Mouse (Mus musculus) kidney, embryonic 14.5 days (tissue): ENCODE measurements at regions not wholly inside any gene's neighbourhood (a gene's known extent, or its start where the extent isn't known, plus 50 kb on each side); places are given as distances from the start of the nearest gene placed in this dataset.

Experiments
- ATAC-seq: fragments of 200-750 bp; cut with Nextera tagmentation; 2 replicates; pipeline ENCODE4 v1.8.0; 2017; ENCODE audit warnings: moderate number of reproducible peaks, mild to moderate bottlenecking, moderate TSS enrichment, moderate library complexity; ENCODE audit not compliant: low FRiP score, low TSS enrichment
- H3K27ac ChIP-seq: fragments of 300-500 bp; sonication (generic); 2 replicates; pipeline ENCODE4 v1.5.1; 2014; ENCODE audit warnings: low read depth, mild to moderate bottlenecking, low read length, moderate library complexity, mixed read lengths
- H3K27me3 ChIP-seq: fragments of 300-500 bp; sonication (generic); 2 replicates; pipeline ENCODE4 v1.6.1; 2014; ENCODE audit warnings: mild to moderate bottlenecking, low read length; ENCODE audit not compliant: control insufficient read depth, insufficient read depth
- H3K36me3 ChIP-seq: fragments of 300-500 bp; sonication (generic); 2 replicates; pipeline ENCODE4 v1.6.1; 2014; ENCODE audit warnings: low read length, mixed read lengths; ENCODE audit not compliant: control insufficient read depth, insufficient read depth
- H3K4me1 ChIP-seq: fragments of 300-500 bp; sonication (generic); 2 replicates; pipeline ENCODE4 v1.6.1; 2014; ENCODE audit warnings: low read length, mixed read lengths; ENCODE audit not compliant: control insufficient read depth, insufficient read depth
- H3K4me2 ChIP-seq: fragments of 300-500 bp; sonication (generic); replicated peaks from 2 replicates; pipeline ENCODE4 v1.6.1; 2014; ENCODE audit warnings: low read depth, mild to moderate bottlenecking, low read length
- H3K4me3 ChIP-seq: fragments of 300-500 bp; sonication (generic); 2 replicates; pipeline ENCODE4 v1.5.1; 2014; ENCODE audit warnings: mild to moderate bottlenecking, low read length
- H3K9ac ChIP-seq: fragments of 300-500 bp; sonication (generic); 2 replicates; pipeline ENCODE4 v1.6.1; 2014; ENCODE audit warnings: low read depth, mild to moderate bottlenecking, low read length, moderate library complexity
- H3K9me3 ChIP-seq: fragments of 300-500 bp; sonication (generic); 2 replicates; pipeline ENCODE4 v1.6.1; 2016; ENCODE audit warnings: low read length; ENCODE audit not compliant: control insufficient read depth
- WGBS: fragments of 180-500 bp; shearing (Covaris S2); extraction: QIAGEN DNeasy Blood & Tissue Kit; methylation state at CpG from one replicate; pipeline ENCODE4 v1.1.7; 2014; 5-methylcytosine and 5-hydroxymethylcytosine counted together

DNA sequence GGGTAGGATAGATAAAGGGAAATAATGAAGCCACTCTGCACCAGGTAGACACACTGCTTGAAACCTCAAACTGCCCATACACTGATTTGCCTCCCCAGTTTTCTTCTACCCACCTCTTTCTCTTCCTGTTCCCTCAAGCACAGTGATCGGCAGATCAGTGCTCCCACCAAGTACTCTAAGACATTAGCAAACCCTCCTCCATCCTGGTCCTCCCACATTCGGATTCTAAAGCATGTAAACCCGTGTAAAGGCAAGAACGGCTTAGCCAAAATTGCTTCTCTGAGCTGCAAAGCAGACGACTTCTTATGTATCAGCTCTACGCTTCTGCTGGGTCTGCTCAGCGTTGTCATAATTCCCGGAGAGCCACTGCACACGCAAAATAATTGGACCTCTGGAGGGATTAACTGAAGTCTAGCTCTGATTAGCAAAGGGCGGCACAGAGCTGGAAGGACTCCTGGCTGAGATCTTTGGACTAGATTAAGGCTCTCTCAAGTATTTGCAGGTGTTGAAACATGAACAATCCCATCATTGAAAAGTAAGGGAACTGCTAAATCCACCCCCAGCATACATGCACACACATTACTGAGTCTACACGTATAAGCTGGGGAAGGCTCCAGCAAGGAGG, 67.2 kb downstream of the Mtx3 start:
- H3K9ac ChIP-seq, result no peak overlapping the region
- no peaks in the 10 kb centered on the region for H3K4me1 ChIP-seq
- no peak for ATAC-seq
- H3K27ac ChIP-seq, result no peak overlapping the region
- no peaks in the 10 kb centered on the region for H3K36me3 ChIP-seq
- no peak overlapping the region for H3K4me3 ChIP-seq
- 86% methylated on average over 11 of the region's 11 CpGs for WGBS
- no peak overlapping the region for H3K4me2 ChIP-seq
- H3K27me3 ChIP-seq, result no peaks in the 10 kb centered on the region
- no peaks in the 10 kb centered on the region for H3K9me3 ChIP-seq

- Histone ChIP-seq H3K27ac (no peak overlapping the region), H3K9me3 (no peaks in the 10 kb centered on the region), H3K4me2 (no peak overlapping the region), H3K4me1 (no peaks in the 10 kb centered on the region), H3K9ac (no peak overlapping the region), H3K4me3 (no peak overlapping the region), H3K36me3 (no peaks in the 10 kb centered on the region), H3K27me3 (no peaks in the 10 kb centered on the region)
- WGBS, result 78% methylated on average over 2 of the region's 2 CpGs
- no peak for ATAC-seq
These were observed 68.1 kb downstream of the Mtx3 start for GRCm38 (mm10) chr13:92912661-92913060.

DNA sequence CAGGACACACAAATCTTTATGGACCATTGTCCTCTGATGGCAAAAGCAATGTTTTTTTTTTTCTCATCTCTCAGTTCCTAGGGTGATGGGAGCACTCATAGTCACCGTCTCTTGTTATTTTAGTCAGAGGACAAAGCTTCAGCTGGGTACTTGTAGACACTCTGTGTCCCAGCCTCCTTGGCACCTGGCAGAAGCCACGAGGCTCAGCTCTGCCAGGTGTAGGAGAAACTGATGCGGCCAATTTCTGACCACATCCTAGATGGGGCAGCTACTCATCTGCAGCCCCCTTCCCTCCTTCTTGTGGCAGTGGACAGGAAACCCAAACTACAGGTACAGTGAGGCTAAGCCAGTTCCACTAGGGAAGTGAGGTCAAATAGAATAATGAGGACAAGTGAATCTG, 70.1 kb downstream of the Mtx3 start:
- 81% methylated on average over 3 of the region's 3 CpGs for whole genome bisulfite sequencing
- H3K27me3 ChIP-seq, result no peaks in the 10 kb centered on the region
- H3K9me3 ChIP-seq, result no peaks in the 10 kb centered on the region
- no peak overlapping the region for H3K4me3 ChIP-seq
- no peaks in the 10 kb centered on the region for H3K4me1 ChIP-seq
- no peak overlapping the region for H3K9ac ChIP-seq
- no peak for ATAC-seq
- no peak overlapping the region for H3K4me2 ChIP-seq
- H3K27ac ChIP-seq, result no peak overlapping the region
- no peaks in the 10 kb centered on the region for H3K36me3 ChIP-seq

GRCm38 (mm10) chr13:92915221-92915839, 70.8 kb downstream of the Mtx3 start:
- Histone ChIP-seq H3K9ac (no peak overlapping the region), H3K4me1 (no peaks in the 10 kb centered on the region), H3K36me3 (no peaks in the 10 kb centered on the region), H3K27ac (no peak overlapping the region), H3K4me3 (no peak overlapping the region), H3K9me3 (no peaks in the 10 kb centered on the region), H3K4me2 (no peak overlapping the region), H3K27me3 (no peaks in the 10 kb centered on the region)
- 84% methylated on average over 2 of the region's 2 CpGs for WGBS
- no peak for ATAC-seq

GRCm38 (mm10) chr13:92915948-92916710, 71.6 kb downstream of the Mtx3 start:
- H3K36me3 ChIP-seq, result no peaks in the 10 kb centered on the region
- no peaks in the 10 kb centered on the region for H3K9me3 ChIP-seq
- ATAC-seq, result no peak
- no peaks in the 10 kb centered on the region for H3K27me3 ChIP-seq
- 93% methylated on average over 5 of the region's 5 CpGs for WGBS
- no peak overlapping the region for H3K4me2 ChIP-seq
- H3K9ac ChIP-seq, result no peak overlapping the region
- no peak overlapping the region for H3K4me3 ChIP-seq
- H3K4me1 ChIP-seq, result no peaks in the 10 kb centered on the region
- H3K27ac ChIP-seq, result no peak overlapping the region

- Histone ChIP-seq H3K27me3 (no peaks in the 10 kb centered on the region), H3K4me2 (no peak overlapping the region), H3K4me3 (no peak overlapping the region), H3K4me1 (no peaks in the 10 kb centered on the region), H3K27ac (no peak overlapping the region), H3K9ac (no peak overlapping the region), H3K9me3 (no peaks in the 10 kb centered on the region), H3K36me3 (no peaks in the 10 kb centered on the region)
- no peak for ATAC-seq
- 65% methylated on average over 2 of the region's 2 CpGs for WGBS
These were observed 75.3 kb downstream of the Mtx3 start for GRCm38 (mm10) chr13:92919882-92920281.

- no peaks in the 10 kb centered on the region for H3K9me3 ChIP-seq
- no peak overlapping the region for H3K4me3 ChIP-seq
- WGBS, result 93% methylated on average over 3 of the region's 3 CpGs
- no peak overlapping the region for H3K4me2 ChIP-seq
- no peak for ATAC-seq
- no peaks in the 10 kb centered on the region for H3K27me3 ChIP-seq
- no peak overlapping the region for H3K9ac ChIP-seq
- no peak overlapping the region for H3K27ac ChIP-seq
- H3K36me3 ChIP-seq, result no peaks in the 10 kb centered on the region
- H3K4me1 ChIP-seq, result no peaks in the 10 kb centered on the region
These were observed 77.4 kb downstream of the Mtx3 start for GRCm38 (mm10) chr13:92921936-92922335.

GRCm38 (mm10) chr13:92923496-92923895, 78.9 kb downstream of the Mtx3 start:
- Histone ChIP-seq H3K9ac (no peak overlapping the region), H3K4me2 (no peak overlapping the region), H3K36me3 (no peaks in the 10 kb centered on the region), H3K9me3 (no peaks in the 10 kb centered on the region), H3K27ac (no peak overlapping the region), H3K4me1 (no peaks in the 10 kb centered on the region), H3K4me3 (no peak overlapping the region), H3K27me3 (no peaks in the 10 kb centered on the region)
- 77% methylated on average over 2 of the region's 2 CpGs for WGBS
- ATAC-seq, result no peak

DNA sequence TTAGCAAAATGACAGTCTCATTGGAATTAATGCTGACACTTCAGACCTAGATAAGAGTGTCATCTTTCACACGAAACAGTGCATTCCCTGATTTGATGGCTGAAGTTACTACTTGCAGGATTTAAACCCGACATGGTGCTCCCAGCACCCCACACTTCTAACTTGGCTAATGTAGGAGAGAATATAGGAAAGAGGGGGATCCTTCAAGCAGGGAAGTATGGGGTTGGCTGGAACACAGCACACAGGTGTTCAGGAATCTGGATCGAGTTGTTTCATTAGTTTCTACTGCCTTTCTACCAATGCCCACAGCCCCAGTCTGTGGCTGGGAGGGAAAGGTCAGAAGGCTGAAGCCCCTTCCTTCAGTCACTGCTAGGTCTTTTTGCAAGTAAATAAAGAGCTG, 79.5 kb downstream of the Mtx3 start:
- H3K9me3 ChIP-seq, result no peaks in the 10 kb centered on the region
- no peak overlapping the region for H3K4me2 ChIP-seq
- ATAC-seq, result no peak
- H3K27ac ChIP-seq, result no peak overlapping the region
- H3K27me3 ChIP-seq, result no peaks in the 10 kb centered on the region
- H3K4me3 ChIP-seq, result no peak overlapping the region
- no peaks in the 10 kb centered on the region for H3K4me1 ChIP-seq
- H3K9ac ChIP-seq, result no peak overlapping the region
- WGBS, result 59% methylated on average over 3 of the region's 3 CpGs
- H3K36me3 ChIP-seq, result no peaks in the 10 kb centered on the region
